Mouse (Mus musculus): Measurements from ENCODE around the gene Ankrd6.

DNA sequence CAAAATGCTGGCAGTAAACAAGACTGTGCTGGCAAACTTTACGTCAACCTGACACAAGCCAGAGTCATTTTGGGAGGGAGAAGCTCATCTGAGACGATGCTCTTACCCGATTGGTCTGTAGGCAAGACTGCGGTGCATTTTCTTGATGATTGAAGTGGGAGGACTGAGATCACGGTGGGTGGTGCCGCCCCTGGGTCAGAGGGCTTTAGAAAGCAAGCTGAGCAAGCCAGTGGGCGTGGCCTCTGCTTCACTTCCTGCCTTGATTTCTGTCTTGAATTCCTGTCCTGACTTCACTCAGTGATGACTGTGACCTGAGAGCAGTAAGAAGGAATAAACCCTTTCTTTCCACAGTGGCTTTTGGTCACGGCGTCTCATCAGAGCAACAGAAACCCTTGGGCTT, 18.6 kb downstream of the Ankrd6 start:
- no peak for TF ChIP-seq CTCF (conservative IDR thresholded peaks at IDR 0.05; ENCODE audit: low read length)
- no peak for TF ChIP-seq POU5F1 (IDR thresholded peaks at IDR 0.05; ENCODE audit: borderline replicate concordance, low read length)
- TF ChIP-seq NANOG (IDR thresholded peaks at IDR 0.05; ENCODE audit: borderline replicate concordance, low read length): no peak

Measured in E14TG2a.4 (cell line).